Mouse (Mus musculus): Measurements from ENCODE around the gene Immt. TPM values are rescaled to one million over a fixed set of nuclear protein-coding genes. Genes with fewer than 3 reads are reported as not detected.

Gene Immt
- polyA plus RNA-seq, 1 experiment from 2014 or later = 148 TPM

DNA sequence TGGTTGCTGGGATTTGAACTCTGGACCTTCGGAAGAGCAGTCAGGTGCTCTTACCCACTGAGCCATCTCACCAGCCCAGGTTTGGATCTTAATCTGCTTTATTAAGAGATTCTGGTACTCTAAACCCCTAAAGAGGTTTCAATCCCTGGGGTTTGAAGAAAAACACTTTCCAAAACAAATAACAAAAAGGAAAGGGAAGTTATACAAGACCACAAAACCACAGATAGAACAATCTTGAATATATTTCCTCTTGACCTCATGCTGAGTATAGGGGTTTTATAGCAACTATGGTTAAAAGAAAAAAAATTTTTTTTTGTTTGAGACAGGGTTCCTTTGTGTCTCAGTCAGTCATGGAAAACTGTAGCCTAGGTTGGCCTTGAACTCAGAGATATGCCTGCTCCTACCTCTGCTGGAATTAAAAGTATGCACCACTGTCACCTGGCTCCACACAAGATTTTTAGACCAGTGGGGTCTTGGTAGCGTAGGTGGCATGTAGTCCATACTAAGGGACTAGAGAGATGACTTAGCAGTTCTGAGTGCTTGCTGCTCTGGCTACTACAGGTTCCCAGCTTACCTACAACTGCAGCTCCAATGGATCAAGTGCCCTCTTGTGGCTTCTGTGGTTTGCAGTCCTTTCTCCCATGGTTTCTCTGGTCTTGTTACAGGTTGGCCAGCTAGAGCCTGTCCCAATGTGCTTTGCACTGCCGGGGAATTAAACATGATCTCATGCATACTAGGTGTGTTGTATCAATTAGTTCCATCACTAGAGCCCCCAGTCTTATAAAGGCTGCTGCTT is 47.0 kb downstream of the Immt start:
- Histone ChIP-seq H3K4me3 (replicated peaks; ENCODE audit: low read length) (no peak overlapping the region), H3K27ac (ENCODE audit: low read length) (no peak overlapping the region), H3K4me2 (ENCODE audit: low read length) (no peak overlapping the region), H3K36me3 (ENCODE audit: control insufficient read depth, insufficient read depth) (peaks cover 46% of the 10 kb centered on the region), H3K9ac (replicated peaks; ENCODE audit: low read depth, low read length) (no peak overlapping the region), H3K9me3 (ENCODE audit: control insufficient read depth, low read length) (no peaks in the 10 kb centered on the region), H3K27me3 (replicated peaks; ENCODE audit: control insufficient read depth, insufficient read depth, low read length) (no peaks in the 10 kb centered on the region), H3K4me1 (replicated peaks; ENCODE audit: control insufficient read depth, insufficient read depth, low read length) (no peaks in the 10 kb centered on the region)
- 94% methylated on average over 3 of the region's 3 CpGs for WGBS
- no peak for ATAC-seq

- Histone ChIP-seq H3K27ac (ENCODE audit: low read length) (no peak overlapping the region), H3K4me3 (replicated peaks; ENCODE audit: low read length) (no peak overlapping the region), H3K36me3 (ENCODE audit: control insufficient read depth, insufficient read depth) (peaks cover 50% of the 10 kb centered on the region), H3K27me3 (replicated peaks; ENCODE audit: control insufficient read depth, insufficient read depth, low read length) (no peaks in the 10 kb centered on the region), H3K4me1 (replicated peaks; ENCODE audit: control insufficient read depth, insufficient read depth, low read length) (no peaks in the 10 kb centered on the region), H3K4me2 (ENCODE audit: low read length) (no peak overlapping the region), H3K9me3 (ENCODE audit: control insufficient read depth, low read length) (no peaks in the 10 kb centered on the region), H3K9ac (replicated peaks; ENCODE audit: low read depth, low read length) (no peak overlapping the region)
- ATAC-seq = no peak
- 95% methylated on average over 4 of the region's 4 CpGs for WGBS
These were observed 62.1 kb downstream of the Immt start for GRCm38 (mm10) chr6:71893263-71893662.

- 10% methylated on average over 4 of the region's 4 CpGs for WGBS
- no peaks in the 10 kb centered on the region for H3K9me3 ChIP-seq (ENCODE audit: control insufficient read depth, low read length)
- no peak for ATAC-seq
- H3K36me3 ChIP-seq (ENCODE audit: control insufficient read depth, insufficient read depth) = peaks cover 16% of the 10 kb centered on the region
- peaks cover 14% of the 10 kb centered on the region for H3K4me1 ChIP-seq (replicated peaks; ENCODE audit: control insufficient read depth, insufficient read depth, low read length)
- no peaks in the 10 kb centered on the region for H3K27me3 ChIP-seq (replicated peaks; ENCODE audit: control insufficient read depth, insufficient read depth, low read length)
- H3K27ac ChIP-seq (ENCODE audit: low read length) = no peak overlapping the region
- H3K4me2 ChIP-seq (ENCODE audit: low read length) = peak overlapping the region; percentile 76
- peak overlapping the region; percentile 91 for H3K4me3 ChIP-seq (replicated peaks; ENCODE audit: low read length)
- peak overlapping the region; percentile 55 for H3K9ac ChIP-seq (replicated peaks; ENCODE audit: low read depth, low read length)
These were observed 76.6 kb downstream of the Immt start for GRCm38 (mm10) chr6:71907702-71908235.

- Histone ChIP-seq H3K36me3 (ENCODE audit: control insufficient read depth, insufficient read depth) (peaks cover 12% of the 10 kb centered on the region), H3K27ac (ENCODE audit: low read length) (peak within 1 kb of the TSS; percentile 71; the same call in 1 of the 2 replicates), H3K9ac (replicated peaks; ENCODE audit: low read depth, low read length) (peak within 1 kb of the TSS; percentile 55), H3K4me3 (replicated peaks; ENCODE audit: low read length) (peak within 1 kb of the TSS; percentile 91), H3K27me3 (replicated peaks; ENCODE audit: control insufficient read depth, insufficient read depth, low read length) (no peaks in the 10 kb centered on the region), H3K4me1 (replicated peaks; ENCODE audit: control insufficient read depth, insufficient read depth, low read length) (peaks cover 14% of the 10 kb centered on the region), H3K4me2 (ENCODE audit: low read length) (peak within 1 kb of the TSS; percentile 76), H3K9me3 (ENCODE audit: control insufficient read depth, low read length) (no peaks in the 10 kb centered on the region)
- ATAC-seq = peak; percentile 96
- under 1% methylated on average over 58 of the region's 58 CpGs for WGBS
These were observed 77.6 kb downstream of the Immt start, which contains the start of the genes Ptcd3 and Polr1a for GRCm38 (mm10) chr6:71908481-71909381. TSS of gene Ptcd3 (minus strand) at chr6:71908750. TSS of gene Polr1a (plus strand) at chr6:71909053.

DNA sequence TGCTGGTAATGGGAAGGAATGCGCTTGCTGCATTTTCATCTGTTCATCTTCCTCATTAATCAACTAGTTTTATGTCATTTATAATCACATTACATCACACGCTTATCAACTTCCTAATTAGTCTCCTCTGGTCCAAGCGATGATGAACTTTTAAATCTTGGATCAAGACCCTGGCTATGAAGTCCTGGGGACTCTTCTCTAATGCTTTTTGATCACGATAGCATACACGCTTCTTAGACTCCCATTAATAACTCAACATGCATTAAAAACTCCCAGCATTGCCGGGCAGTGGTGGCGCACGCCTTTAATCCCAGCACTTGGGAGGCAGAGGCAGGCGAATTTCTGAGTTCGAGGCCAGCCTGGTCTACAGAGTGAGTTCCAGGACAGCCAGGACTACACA is 78.3 kb downstream of the Immt start:
- WGBS = 33% methylated on average over 10 of the region's 10 CpGs
- no peak for ATAC-seq
- H3K27me3 ChIP-seq (replicated peaks; ENCODE audit: control insufficient read depth, insufficient read depth, low read length) = no peaks in the 10 kb centered on the region
- H3K9ac ChIP-seq (replicated peaks; ENCODE audit: low read depth, low read length) = peak overlapping the region; percentile 55
- H3K36me3 ChIP-seq (ENCODE audit: control insufficient read depth, insufficient read depth) = peaks cover 8% of the 10 kb centered on the region
- peak overlapping the region; percentile 71; the same call in 1 of the 2 replicates for H3K27ac ChIP-seq (ENCODE audit: low read length)
- H3K4me1 ChIP-seq (replicated peaks; ENCODE audit: control insufficient read depth, insufficient read depth, low read length) = peaks cover 14% of the 10 kb centered on the region
- H3K4me2 ChIP-seq (ENCODE audit: low read length) = peak overlapping the region; percentile 64
- no peaks in the 10 kb centered on the region for H3K9me3 ChIP-seq (ENCODE audit: control insufficient read depth, low read length)
- peak overlapping the region; percentile 91 for H3K4me3 ChIP-seq (replicated peaks; ENCODE audit: low read length)

- Histone ChIP-seq H3K9me3 (ENCODE audit: control insufficient read depth, low read length) (no peaks in the 10 kb centered on the region), H3K27ac (ENCODE audit: low read length) (no peak overlapping the region), H3K36me3 (ENCODE audit: control insufficient read depth, insufficient read depth) (peaks cover 6% of the 10 kb centered on the region), H3K27me3 (replicated peaks; ENCODE audit: control insufficient read depth, insufficient read depth, low read length) (no peaks in the 10 kb centered on the region), H3K4me2 (ENCODE audit: low read length) (peak overlapping the region; percentile 64), H3K4me1 (replicated peaks; ENCODE audit: control insufficient read depth, insufficient read depth, low read length) (peaks cover 14% of the 10 kb centered on the region), H3K9ac (replicated peaks; ENCODE audit: low read depth, low read length) (no peak overlapping the region), H3K4me3 (replicated peaks; ENCODE audit: low read length) (peak overlapping the region; percentile 91)
- WGBS = 81% methylated on average over 6 of the region's 6 CpGs
- no peak for ATAC-seq
These were observed 78.7 kb downstream of the Immt start for GRCm38 (mm10) chr6:71909840-71910239.

DNA sequence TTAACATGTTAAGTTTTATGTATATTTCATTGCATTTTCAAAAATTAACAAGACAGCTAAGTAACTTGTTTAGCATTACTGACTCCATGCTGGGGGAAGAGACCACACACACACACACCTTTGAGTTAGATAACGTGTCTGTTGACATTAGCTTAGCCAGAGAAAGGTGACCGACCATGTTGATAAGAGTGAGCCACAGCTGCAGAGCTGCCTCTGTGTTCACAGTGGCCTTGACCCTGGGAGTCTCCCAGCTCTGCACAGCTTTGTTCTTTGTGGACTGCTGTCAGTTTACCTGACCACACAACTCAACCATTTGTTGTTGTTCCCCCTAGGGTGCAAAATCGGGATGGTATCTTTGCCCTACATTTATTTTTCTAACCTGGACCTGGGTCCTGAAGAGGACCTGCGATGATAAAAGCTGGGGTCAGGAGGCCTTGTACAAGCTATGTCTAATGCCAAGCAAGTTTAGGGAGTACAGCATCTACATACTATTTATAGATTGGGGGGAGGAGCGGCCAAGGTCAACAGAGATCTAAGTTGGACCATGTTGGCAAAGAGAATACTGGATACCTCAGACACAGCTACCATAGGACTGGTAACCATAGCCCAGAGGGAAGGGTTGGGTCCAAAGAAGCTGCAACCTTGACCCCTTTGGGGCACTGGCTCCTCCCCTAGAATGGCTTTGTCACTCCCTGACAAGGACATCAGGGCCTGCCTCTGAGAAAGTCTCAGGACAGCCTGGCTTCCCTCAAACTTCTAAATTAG is 80.7 kb downstream of the Immt start:
- no peak overlapping the region for H3K4me3 ChIP-seq (replicated peaks; ENCODE audit: low read length)
- no peak for ATAC-seq
- WGBS = 84% methylated on average over 5 of the region's 5 CpGs

GRCm38 (mm10) chr6:71920752-71921151 is 89.6 kb downstream of the Immt start:
- H3K4me2 ChIP-seq (ENCODE audit: low read length) = no peak overlapping the region
- H3K9me3 ChIP-seq (ENCODE audit: control insufficient read depth, low read length) = no peaks in the 10 kb centered on the region
- H3K4me3 ChIP-seq (replicated peaks; ENCODE audit: low read length) = no peak overlapping the region
- no peaks in the 10 kb centered on the region for H3K4me1 ChIP-seq (replicated peaks; ENCODE audit: control insufficient read depth, insufficient read depth, low read length)
- no peaks in the 10 kb centered on the region for H3K27me3 ChIP-seq (replicated peaks; ENCODE audit: control insufficient read depth, insufficient read depth, low read length)
- H3K36me3 ChIP-seq (ENCODE audit: control insufficient read depth, insufficient read depth) = peaks cover 21% of the 10 kb centered on the region
- no peak overlapping the region for H3K9ac ChIP-seq (replicated peaks; ENCODE audit: low read depth, low read length)
- ATAC-seq = no peak
- WGBS = 96% methylated on average over 7 of the region's 7 CpGs
- H3K27ac ChIP-seq (ENCODE audit: low read length) = no peak overlapping the region

More for the DNA sequence above, 80.7 kb downstream of the Immt start:
- Histone ChIP-seq H3K9me3 (ENCODE audit: control insufficient read depth, low read length) (no peaks in the 10 kb centered on the region), H3K4me2 (ENCODE audit: low read length) (no peak overlapping the region), H3K9ac (replicated peaks; ENCODE audit: low read depth, low read length) (no peak overlapping the region), H3K4me1 (replicated peaks; ENCODE audit: control insufficient read depth, insufficient read depth, low read length) (peaks cover 13% of the 10 kb centered on the region), H3K27me3 (replicated peaks; ENCODE audit: control insufficient read depth, insufficient read depth, low read length) (no peaks in the 10 kb centered on the region), H3K36me3 (ENCODE audit: control insufficient read depth, insufficient read depth) (no peaks in the 10 kb centered on the region; the same call in 1 of the 2 replicates), H3K27ac (ENCODE audit: low read length) (no peak overlapping the region)

Data from forebrain, embryonic 16.5 days (tissue).